Mouse (Mus musculus) ES-Bruce4 (cell line): Measurements from ENCODE around the gene Uncx. TPM values are rescaled to one million over a fixed set of nuclear protein-coding genes. Genes with fewer than 3 reads are reported as not detected.

ENCODE experiments used
- H3K27ac ChIP-seq: 2 replicates; pipeline ENCODE4 v1.5.1; 2012; ENCODE audit warnings: low read length, inconsistent platforms; ENCODE audit not compliant: insufficient read depth
- H3K27me3 ChIP-seq: 2 replicates; pipeline ENCODE4 v1.6.1; 2012; ENCODE audit warnings: mild to moderate bottlenecking, low read length, inconsistent platforms; ENCODE audit not compliant: control insufficient read depth, poor library complexity, insufficient read depth, severe bottlenecking
- H3K36me3 ChIP-seq: 2 replicates; pipeline ENCODE4 v1.6.1; 2012; ENCODE audit warnings: inconsistent platforms, mild to moderate bottlenecking, low read length, moderate library complexity; ENCODE audit not compliant: control insufficient read depth, poor library complexity, insufficient read depth, severe bottlenecking
- H3K4me1 ChIP-seq: one replicate; pipeline ENCODE4 v1.8.1; 2011; ENCODE audit warnings: low read length; ENCODE audit not compliant: control insufficient read depth, insufficient read depth
- H3K4me3 ChIP-seq: 2 replicates; pipeline ENCODE4 v1.5.1; 2011; ENCODE audit warnings: low read depth, mild to moderate bottlenecking, low read length
- H3K9ac ChIP-seq: 2 replicates; pipeline ENCODE4 v1.6.1; 2012; ENCODE audit warnings: low read depth, mild to moderate bottlenecking, inconsistent platforms; ENCODE audit not compliant: poor library complexity, severe bottlenecking
- H3K9me3 ChIP-seq: replicated peaks from 2 replicates; pipeline ENCODE4 v1.6.1; 2012; ENCODE audit warnings: mild to moderate bottlenecking, low read length, inconsistent platforms; ENCODE audit not compliant: control insufficient read depth, poor library complexity, insufficient read depth, severe bottlenecking
- CTCF ChIP-seq: IDR thresholded peaks from one replicate; pipeline ENCODE4 v1.8.1; 2011; ENCODE audit warnings: low read depth, low read length
- EP300 ChIP-seq: IDR thresholded peaks from 2 replicates; pipeline ENCODE4 v1.6.1; 2011; ENCODE audit warnings: low read depth, low read length; ENCODE audit not compliant: insufficient read depth
- POLR2A ChIP-seq: IDR thresholded peaks from one replicate; pipeline ENCODE4 v1.8.1; 2011; ENCODE audit warnings: low read length; ENCODE audit not compliant: insufficient read depth
- polyA plus RNA-seq: library from polyadenylated mRNA; stranded (reverse); fragments of >200 nt; gene quantifications from 2 replicates; pipeline ENCODE4 v1.2.4, GENCODE M21; 2011; ENCODE audit warnings: low read depth; ENCODE audit not compliant: missing spikeins, insufficient read depth, insufficient read length

Uncx gene
- polyA plus RNA-seq, 1 experiment = not detected

GRCm38 (mm10) chr5:139558468-139558804 is 15.1 kb downstream of the Uncx start:
- Histone ChIP-seq H3K4me3 (no peak overlapping the region), H3K4me1 (no peaks in the 10 kb centered on the region), H3K9ac (no peak overlapping the region)

GRCm38 (mm10) chr5:139558917-139559660 is 15.8 kb downstream of the Uncx start:
- no peak overlapping the region for H3K27ac ChIP-seq

More at GRCm38 (mm10) chr5:139558468-139558804, 15.1 kb downstream of the Uncx start:
- Histone ChIP-seq H3K9me3 (no peaks in the 10 kb centered on the region), H3K27me3 (peaks cover 23% of the 10 kb centered on the region), H3K36me3 (no peaks in the 10 kb centered on the region), H3K27ac (no peak overlapping the region)
- TF ChIP-seq POLR2A = no peak
- no peak for TF ChIP-seq CTCF
- no peak for TF ChIP-seq EP300

GRCm38 (mm10) chr5:139559782-139560181 is 16.5 kb downstream of the Uncx start:
- Histone ChIP-seq H3K4me3 (no peak overlapping the region), H3K27ac (no peak overlapping the region), H3K9ac (no peak overlapping the region), H3K36me3 (no peaks in the 10 kb centered on the region), H3K9me3 (no peaks in the 10 kb centered on the region), H3K27me3 (peaks cover 16% of the 10 kb centered on the region), H3K4me1 (no peaks in the 10 kb centered on the region)
- TF ChIP-seq CTCF = no peak
- TF ChIP-seq EP300 = no peak
- TF ChIP-seq POLR2A = no peak

More at GRCm38 (mm10) chr5:139558917-139559660, 15.8 kb downstream of the Uncx start:
- H3K27me3 ChIP-seq = peaks cover 19% of the 10 kb centered on the region
- H3K36me3 ChIP-seq = no peaks in the 10 kb centered on the region
- no peak overlapping the region for H3K4me3 ChIP-seq
- no peaks in the 10 kb centered on the region for H3K4me1 ChIP-seq
- no peaks in the 10 kb centered on the region for H3K9me3 ChIP-seq
- no peak overlapping the region for H3K9ac ChIP-seq
- TF ChIP-seq POLR2A (no peak), CTCF (no peak), EP300 (no peak)

GRCm38 (mm10) chr5:139561363-139562001 is 18.2 kb downstream of the Uncx start:
- no peaks in the 10 kb centered on the region for H3K36me3 ChIP-seq
- H3K9ac ChIP-seq = no peak overlapping the region
- peaks cover 2% of the 10 kb centered on the region for H3K4me1 ChIP-seq
- peaks cover 7% of the 10 kb centered on the region; the same call in 1 of the 2 replicates for H3K27me3 ChIP-seq
- H3K9me3 ChIP-seq = no peaks in the 10 kb centered on the region
- TF ChIP-seq POLR2A (no peak), EP300 (no peak), CTCF (no peak)
- H3K27ac ChIP-seq = no peak overlapping the region
- no peak overlapping the region for H3K4me3 ChIP-seq

GRCm38 (mm10) chr5:139564663-139565062 is 21.4 kb downstream of the Uncx start:
- TF ChIP-seq EP300 (no peak), CTCF (no peak)
- H3K27ac ChIP-seq = no peak overlapping the region
- no peak overlapping the region for H3K4me3 ChIP-seq
- no peaks in the 10 kb centered on the region for H3K36me3 ChIP-seq
- H3K9me3 ChIP-seq = no peaks in the 10 kb centered on the region
- peaks cover 2% of the 10 kb centered on the region for H3K4me1 ChIP-seq
- no peak overlapping the region for H3K9ac ChIP-seq
- H3K27me3 ChIP-seq = 0 out of 2 replicates have a peak, but pooled peaks cover 2% of the 10 kb centered on the region

- H3K4me1 ChIP-seq = peaks cover 2% of the 10 kb centered on the region
- no peak overlapping the region for H3K4me3 ChIP-seq
- no peak for TF ChIP-seq POLR2A
- H3K27ac ChIP-seq = no peak overlapping the region
- H3K36me3 ChIP-seq = no peaks in the 10 kb centered on the region
- H3K27me3 ChIP-seq = 0 out of 2 replicates have a peak, but pooled peaks cover 2% of the 10 kb centered on the region
- H3K9me3 ChIP-seq = no peaks in the 10 kb centered on the region
- H3K9ac ChIP-seq = no peak overlapping the region
These were observed 22.2 kb downstream of the Uncx start for GRCm38 (mm10) chr5:139565462-139565861.
